Mouse (Mus musculus) mouse embryonic stem cell (cell line): ENCODE measurements around the gene 1700012P22Rik.

Source experiments
- in situ Hi-C, 2 experiments: fragments of 300-500 bp; cut with MboI; formaldehyde crosslinking; loops; 1 replicate in 1 of 2; 3 replicates in 1 of 2; pipeline ENCODE4 v1.14.3; 2019 to 2020; ENCODE audit warnings: low sequenced_read_pairs in 2 of 2, low pct_unique_long_range_greater_than_20kb in 1 of 2, mixed read lengths in 1 of 2; ENCODE audit not compliant: unreplicated experiment in 1 of 2

The 1700012P22Rik gene

GRCm38 (mm10) chr4:144438672-144439071 lies at the start of gene 1700012P22Rik:
Gene 1700012P22Rik, minus strand, starts transcription at chr4:144438772.
- in situ Hi-C loops: no loop called here

- in situ Hi-C loops: no loop called here
These were observed 29.5 kb upstream of the 1700012P22Rik start for GRCm38 (mm10) chr4:144468091-144468490.

DNA sequence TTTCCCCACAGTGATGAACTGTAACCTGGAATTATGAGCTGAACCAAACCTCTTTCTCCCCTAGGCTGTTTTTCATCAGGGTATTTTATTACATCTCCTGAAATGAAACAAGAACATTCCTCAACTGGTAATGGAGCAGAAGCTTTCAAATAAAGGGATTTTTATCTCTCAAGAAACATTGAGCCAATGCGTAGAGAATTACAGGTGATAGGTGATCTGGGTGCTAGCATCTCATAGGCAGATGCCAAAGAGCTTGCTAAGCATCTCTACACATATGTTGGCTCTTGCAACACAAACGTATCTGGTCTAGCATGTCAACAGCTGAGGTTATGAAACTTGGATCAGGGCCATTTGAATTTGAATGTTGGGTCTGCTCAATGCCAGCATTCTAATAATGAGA lies 26.6 kb upstream of the 1700012P22Rik start:
- in situ Hi-C loops: no loop called here

- in situ Hi-C loops: no loop called here
These were observed 25.1 kb upstream of the 1700012P22Rik start, which contains the start of gene Aadacl3 for GRCm38 (mm10) chr4:144463656-144464055. Gene Aadacl3, minus strand, starts transcription at chr4:144463756.

DNA sequence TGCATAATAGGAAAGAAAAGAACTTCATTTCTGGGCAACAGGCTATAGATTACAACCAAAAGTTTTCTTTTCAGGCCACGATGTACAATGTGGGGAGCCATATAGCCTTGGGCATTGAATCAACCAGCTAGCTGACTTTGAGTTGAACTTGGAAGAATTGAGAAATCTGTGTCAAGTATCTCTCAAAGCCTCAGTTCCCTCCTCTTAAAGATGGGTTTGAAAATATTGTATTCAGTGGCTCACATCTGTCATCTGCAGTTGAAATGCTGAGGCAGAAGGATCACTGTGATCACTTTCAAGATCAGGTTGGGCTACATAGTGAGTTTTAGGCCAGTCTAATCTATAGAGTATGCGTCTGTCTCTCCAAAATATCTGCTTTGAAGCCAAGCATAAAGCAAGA lies 14.6 kb upstream of the 1700012P22Rik start, which contains the start of gene Gm9944:
Gm9944 (minus strand) TSS at position 101 of the 400 bp plus-strand sequence.
- in situ Hi-C loops: no loop called here

DNA sequence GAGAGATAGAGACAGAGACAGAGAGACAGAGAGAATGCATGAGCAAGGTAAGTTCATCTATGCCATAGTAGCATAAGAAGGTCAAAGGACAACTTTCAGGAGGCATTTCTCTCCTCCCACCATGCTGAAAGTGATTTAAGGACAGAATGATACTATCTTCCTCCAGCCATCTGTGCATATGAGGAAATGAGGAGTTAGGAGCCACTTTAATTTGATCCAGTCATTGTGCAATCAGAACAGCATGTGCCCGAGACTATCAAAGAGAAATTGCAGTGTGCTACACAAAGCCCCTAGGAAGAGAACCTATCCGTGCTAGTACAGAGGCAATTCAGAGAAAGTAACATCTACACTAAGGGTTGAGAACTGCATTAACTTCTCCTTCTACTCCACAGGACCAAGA lies 10.0 kb upstream of the 1700012P22Rik start:
- in situ Hi-C loops: no loop called here

GRCm38 (mm10) chr4:144441582-144441981 lies 3.0 kb upstream of the 1700012P22Rik start:
- in situ Hi-C loops: no loop called here

GRCm38 (mm10) chr4:144441095-144441494 lies 2.5 kb upstream of the 1700012P22Rik start:
- in situ Hi-C loops: no loop called here

DNA sequence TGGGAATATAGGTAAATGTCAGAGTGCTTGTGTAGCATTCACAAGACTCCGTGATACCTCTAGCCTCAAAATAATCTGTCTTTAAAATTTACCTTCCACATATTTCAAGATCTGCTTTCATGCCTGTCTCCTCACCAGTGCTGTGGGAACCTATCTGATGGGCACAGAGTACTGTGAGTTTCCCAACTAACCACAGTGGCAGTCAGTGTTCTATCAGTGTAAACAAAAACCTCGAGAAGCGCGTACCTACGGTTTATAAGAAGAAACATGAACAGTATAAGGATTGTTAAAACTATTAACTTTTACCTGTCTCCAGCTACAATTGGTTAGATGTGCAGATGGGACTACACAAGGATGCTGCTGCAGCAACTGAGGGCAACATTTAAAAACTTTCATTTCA lies 5.4 kb downstream of the 1700012P22Rik start:
- in situ Hi-C loops: no loop called here

GRCm38 (mm10) chr4:144430723-144431122 lies 7.8 kb downstream of the 1700012P22Rik start:
- in situ Hi-C loops: no loop called here

- in situ Hi-C loops: no loop called here
These were observed 9.7 kb downstream of the 1700012P22Rik start for GRCm38 (mm10) chr4:144428868-144429267.

GRCm38 (mm10) chr4:144424590-144424989 lies 14.0 kb downstream of the 1700012P22Rik start:
- in situ Hi-C loops: no loop called here

DNA sequence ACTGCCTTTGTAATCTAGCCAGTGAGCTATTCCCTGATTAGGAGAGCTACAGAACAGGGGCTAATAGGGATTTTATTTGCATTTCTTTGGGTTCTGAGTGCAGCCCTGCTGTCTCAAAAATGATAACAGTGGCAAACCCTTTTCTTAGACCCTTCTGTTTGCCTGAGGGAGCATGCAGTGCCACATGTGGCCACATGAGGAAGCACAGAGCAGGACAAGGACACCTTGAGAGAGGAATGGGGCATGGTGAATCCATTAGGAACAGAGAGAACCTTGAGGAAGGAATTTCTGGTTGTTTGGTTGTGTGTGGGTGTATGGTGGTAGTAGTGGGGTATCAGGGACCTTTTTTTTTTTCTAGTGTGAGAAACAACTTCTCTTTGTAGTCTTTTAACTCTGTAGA lies 17.9 kb downstream of the 1700012P22Rik start:
- in situ Hi-C loops: no loop called here

DNA sequence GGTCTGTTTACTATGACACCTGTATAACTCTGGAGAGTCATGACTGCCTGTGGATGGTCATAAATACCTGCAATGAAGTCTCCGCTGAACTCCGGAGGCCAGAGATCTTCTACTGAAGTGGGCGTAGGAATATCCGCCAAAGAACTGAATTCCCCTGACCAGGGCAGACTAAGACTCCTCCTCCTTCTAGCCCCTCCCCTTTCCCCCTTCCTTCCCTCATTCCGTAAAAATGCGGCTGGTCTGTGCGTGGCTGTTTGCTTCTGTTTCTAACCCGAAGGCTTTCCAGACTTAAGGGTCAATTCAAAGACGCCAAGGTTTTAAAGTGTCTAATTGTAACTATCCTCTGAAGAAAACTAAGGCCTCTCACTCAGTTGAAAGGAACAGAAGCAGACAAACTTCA lies 30.3 kb downstream of the 1700012P22Rik start, which contains the start of gene Pramef12:
Pramef12 (minus strand) TSS at position 175 of the 400 bp plus-strand sequence.
- in situ Hi-C loops: no loop called here

DNA sequence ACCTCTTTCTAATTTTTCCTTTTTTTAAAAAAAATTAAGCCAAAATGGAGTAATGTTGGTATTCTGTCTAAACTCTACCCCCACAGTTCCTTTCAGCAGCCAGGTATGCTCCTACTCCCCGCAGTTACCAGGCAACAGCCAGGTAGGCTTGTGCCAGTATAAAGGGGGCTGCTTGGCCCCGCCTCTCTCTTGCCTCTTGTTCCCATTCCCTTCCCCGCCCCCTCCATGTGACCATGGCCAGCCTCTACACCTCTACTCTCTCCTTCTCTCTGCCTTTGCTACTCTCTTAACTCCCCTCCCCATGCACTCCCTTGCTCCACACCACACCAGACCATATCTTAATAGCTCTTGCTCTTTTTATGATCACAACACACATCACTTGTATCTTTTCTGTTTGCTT lies 32.3 kb downstream of the 1700012P22Rik start:
- in situ Hi-C loops: no loop called here

DNA sequence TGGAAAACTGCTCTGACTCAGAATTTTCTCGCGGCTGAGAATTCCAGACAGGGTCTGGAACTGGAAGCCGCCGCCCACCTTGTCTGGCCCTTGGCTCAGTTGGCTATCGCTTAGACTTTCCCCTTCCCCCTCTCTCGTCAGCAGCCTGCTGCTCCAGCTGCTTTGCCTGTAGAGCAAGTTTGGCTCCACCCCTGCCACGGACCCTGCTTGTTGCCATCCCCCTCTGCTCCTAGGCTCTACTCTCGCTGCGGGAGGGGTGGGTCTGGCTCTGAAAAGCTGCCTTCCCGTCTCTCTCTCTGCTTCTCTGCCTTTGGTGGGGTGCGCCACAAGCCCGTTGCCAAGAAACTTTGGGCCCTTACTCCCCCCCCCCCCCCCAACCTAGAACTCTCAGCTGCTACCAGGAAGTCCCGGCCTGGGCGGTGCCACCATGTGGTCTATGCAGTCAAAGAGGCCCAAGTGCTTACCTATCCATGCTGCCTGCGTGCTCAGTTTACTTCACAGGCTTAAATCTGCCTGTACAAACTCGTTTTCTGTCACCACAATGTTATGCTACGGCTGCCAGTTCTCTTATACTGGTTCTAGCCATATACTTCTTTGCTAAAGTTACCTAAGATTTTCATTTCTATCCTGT lies 34.0 kb downstream of the 1700012P22Rik start:
- in situ Hi-C loops: no loop called here

DNA sequence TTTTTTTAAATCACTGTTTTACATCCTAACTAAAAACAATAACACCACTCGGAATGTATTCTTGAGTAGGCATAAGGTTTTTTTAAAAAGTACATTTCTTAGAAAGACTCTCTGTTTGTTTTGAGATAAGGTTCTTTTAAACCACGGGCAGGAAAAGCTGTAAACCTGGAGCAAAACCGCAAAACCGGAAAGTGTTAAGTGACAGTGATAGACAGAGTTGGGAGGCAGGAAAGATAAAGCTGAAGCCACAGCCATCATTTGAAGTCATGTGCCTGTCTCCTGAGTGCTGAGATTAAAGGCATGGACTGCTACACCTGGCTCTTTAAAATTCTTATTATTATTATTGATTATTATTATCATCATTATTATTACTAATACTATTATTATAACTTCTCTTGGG lies 35.9 kb downstream of the 1700012P22Rik start:
- in situ Hi-C loops: no loop called here

DNA sequence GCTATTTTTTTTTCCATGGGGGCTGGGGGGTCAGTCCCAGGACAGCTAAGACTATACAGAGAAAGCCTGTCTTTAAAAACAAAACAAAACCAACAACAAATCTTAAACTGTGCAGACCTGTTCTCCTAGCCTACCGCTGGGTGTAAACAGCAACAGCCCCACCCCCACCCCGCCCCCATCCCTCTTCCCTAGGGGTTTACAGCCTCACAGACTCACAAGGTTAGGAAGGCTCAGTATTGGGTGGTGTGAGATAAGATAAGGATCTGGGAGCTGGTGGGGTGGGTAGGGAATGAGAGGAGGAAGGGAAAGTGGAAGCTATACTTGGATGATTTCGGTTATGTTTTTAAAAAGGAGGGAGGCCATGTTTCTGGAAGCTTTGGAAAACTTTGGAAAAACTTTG lies 42.3 kb downstream of the 1700012P22Rik start:
- in situ Hi-C loops: no loop called here

- in situ Hi-C loops: no loop called here
These were observed 60.7 kb downstream of the 1700012P22Rik start, which contains the start of gene Pramef20 for GRCm38 (mm10) chr4:144377911-144378310. Gene Pramef20, minus strand, starts transcription at chr4:144377933.
